Mouse (Mus musculus) G1E (cell line): Measurements from ENCODE around the gene Aftph. TPM values are rescaled to one million over a fixed set of nuclear protein-coding genes. Genes with fewer than 3 reads are reported as not detected.

ENCODE experiments used
- ATAC-seq: 2 replicates; pipeline ENCODE4 v1.8.0; 2016; ENCODE audit warnings: mild to moderate bottlenecking; ENCODE audit not compliant: insufficient number of reproducible peaks, poor library complexity, low FRiP score, severe bottlenecking; ENCODE audit errors: extremely low read depth
- DNase-seq: peaks from one replicate; pipeline ENCODE4 v3.0.0; 2012; ENCODE audit warnings: low spot score
- H3K27me3 ChIP-seq: 2 replicates; pipeline ENCODE4 v1.6.1; 2012; ENCODE audit warnings: mild to moderate bottlenecking, low read length, inconsistent platforms; ENCODE audit not compliant: insufficient read depth
- H3K36me3 ChIP-seq: replicated peaks from 2 replicates; pipeline ENCODE3; 2012; ENCODE audit warnings: mild to moderate bottlenecking, inconsistent platforms
- H3K4me1 ChIP-seq: 2 replicates; pipeline ENCODE4 v1.6.1; 2012; ENCODE audit warnings: low read depth, low read length, inconsistent platforms, mixed read lengths; ENCODE audit not compliant: insufficient read depth
- H3K4me3 ChIP-seq: 2 replicates; pipeline ENCODE4 v1.5.1; 2012; ENCODE audit warnings: low read depth, mild to moderate bottlenecking, inconsistent platforms, low read length, moderate library complexity, mixed read lengths
- H3K9me3 ChIP-seq: replicated peaks from 2 replicates; pipeline ENCODE4 v1.6.1; 2012; ENCODE audit warnings: inconsistent platforms
- CTCF ChIP-seq: IDR thresholded peaks from 2 replicates; pipeline ENCODE4 v1.5.1; 2012; ENCODE audit warnings: low read depth, low read length, inconsistent platforms, mixed read lengths
- GATA1 ChIP-seq: IDR thresholded peaks from 2 replicates; pipeline ENCODE4 v1.6.1; 2012; ENCODE audit warnings: borderline replicate concordance, low read length, inconsistent platforms, mixed read lengths
- GATA2 ChIP-seq: IDR thresholded peaks from 2 replicates; pipeline ENCODE4 v1.6.1; 2012; ENCODE audit warnings: low read depth, low read length, inconsistent platforms, borderline replicate concordance
- POLR2AphosphoS5 ChIP-seq: IDR thresholded peaks from 2 replicates; pipeline ENCODE4 v1.6.1; 2012; ENCODE audit warnings: low read depth, low read length, inconsistent platforms; ENCODE audit not compliant: insufficient replicate concordance
- TAL1 ChIP-seq: conservative IDR thresholded peaks from 2 replicates; pipeline ENCODE4 v1.6.1; 2012; ENCODE audit warnings: low read depth, low read length, inconsistent platforms, mixed read lengths
- polyA plus RNA-seq: library from polyadenylated mRNA; stranded (reverse); fragments of >175 nt; gene quantifications from 2 replicates; pipeline ENCODE4 v1.2.3, GENCODE M21; 2012
- total RNA-seq, 2 experiments: library from RNA; stranded (forward) in 1 of 2; stranded (reverse) in 1 of 2; fragments of 200-1000 nt in 1 of 2; fragments of >200 nt in 1 of 2; fragmentation: Nextera tagmentation in 1 of 2; gene quantifications; 2 replicates each; pipeline ENCODE4 v1.2.3; 2014 to 2017

The Aftph gene
- total and polyA plus RNA-seq, 3 experiments, result 9.0 to 103 (median 56.9) TPM

GRCm38 (mm10) chr11:20750573-20750972 lies 9.2 kb upstream of the Aftph start:
- TF ChIP-seq CTCF (no peak), TAL1 (no peak), POLR2AphosphoS5 (no peak), GATA1 (no peak), GATA2 (no peak)
- no peak overlapping the region for H3K4me3 ChIP-seq
- peaks cover 17% of the 10 kb centered on the region for H3K27me3 ChIP-seq
- H3K4me1 ChIP-seq, result no peaks in the 10 kb centered on the region
- peaks cover 8% of the 10 kb centered on the region for H3K9me3 ChIP-seq
- ATAC-seq (no peak), DNase-seq (no peak)
- no peaks in the 10 kb centered on the region for H3K36me3 ChIP-seq

DNA sequence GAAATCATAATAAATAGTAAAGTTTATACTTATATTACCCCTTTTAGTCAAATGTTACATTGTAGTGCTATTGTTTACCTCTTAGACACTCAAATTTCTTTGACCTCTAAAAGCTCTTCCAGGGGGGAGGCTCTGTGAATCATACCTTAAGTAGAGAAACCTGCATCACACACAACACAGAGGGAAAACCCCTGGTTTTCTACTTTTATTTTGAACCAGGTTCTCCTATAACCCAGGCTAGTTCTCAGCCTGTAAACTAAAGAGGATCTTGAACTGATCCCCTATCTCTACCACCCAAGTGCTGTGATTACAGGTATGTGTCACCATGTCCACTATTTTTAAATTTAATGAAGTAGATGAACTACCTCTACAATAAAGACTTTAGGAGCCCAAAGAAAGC lies 2.0 kb upstream of the Aftph start:
- peaks cover 5% of the 10 kb centered on the region for H3K36me3 ChIP-seq
- no peaks in the 10 kb centered on the region for H3K9me3 ChIP-seq
- ATAC-seq, result no peak
- H3K4me3 ChIP-seq, result no peak overlapping the region
- DNase-seq, result no peak
- peaks cover 19% of the 10 kb centered on the region for H3K27me3 ChIP-seq
- no peak for TF ChIP-seq POLR2AphosphoS5
- TF ChIP-seq GATA2, result no peak
- no peak for TF ChIP-seq GATA1
- TF ChIP-seq CTCF, result no peak
- no peak for TF ChIP-seq TAL1
- H3K4me1 ChIP-seq, result peaks cover 11% of the 10 kb centered on the region

DNA sequence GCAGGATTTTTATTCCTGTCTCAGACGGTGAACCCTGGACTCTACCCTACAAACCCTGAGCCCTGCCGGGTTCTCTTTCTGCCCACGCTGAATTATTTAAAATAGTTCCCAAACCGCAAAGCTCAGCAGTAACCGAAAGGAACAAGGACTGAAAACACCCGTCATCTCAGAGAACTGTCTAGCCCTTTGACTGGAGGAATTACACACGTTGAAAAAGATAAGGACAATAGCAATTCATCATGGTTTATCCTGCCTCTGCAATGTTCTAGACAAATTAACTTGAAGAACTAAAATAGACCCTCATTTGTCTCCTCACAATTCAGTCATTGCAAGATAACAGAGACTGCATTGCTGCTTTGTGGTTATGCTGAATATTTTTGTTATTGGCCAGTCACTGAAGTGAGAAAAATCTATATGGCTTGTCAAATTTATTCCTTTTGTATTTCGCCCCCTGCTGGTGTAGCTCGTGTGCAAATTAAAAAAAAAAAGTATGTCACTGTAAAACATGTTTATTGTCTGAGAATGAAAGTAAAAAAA lies 1.0 kb upstream of the Aftph start:
- H3K4me3 ChIP-seq, result peak overlapping the region; percentile 92
- H3K9me3 ChIP-seq, result no peaks in the 10 kb centered on the region
- peaks cover 10% of the 10 kb centered on the region for H3K36me3 ChIP-seq
- ATAC-seq, result no peak
- peaks cover 18% of the 10 kb centered on the region for H3K27me3 ChIP-seq
- peaks cover 11% of the 10 kb centered on the region for H3K4me1 ChIP-seq
- peak; percentile 20 for DNase-seq
- TF ChIP-seq GATA2 (no peak), POLR2AphosphoS5 (no peak; the same call in 1 of the 2 replicates), TAL1 (no peak), GATA1 (no peak), CTCF (no peak; the same call in 1 of the 2 replicates)

GRCm38 (mm10) chr11:20740481-20741200 lies 748 bp downstream of the Aftph start:
- H3K27me3 ChIP-seq, result peaks cover 9% of the 10 kb centered on the region
- peaks cover 26% of the 10 kb centered on the region for H3K36me3 ChIP-seq
- H3K9me3 ChIP-seq, result no peaks in the 10 kb centered on the region
- TF ChIP-seq TAL1, result no peak
- TF ChIP-seq POLR2AphosphoS5, result no peak
- TF ChIP-seq GATA2, result no peak
- TF ChIP-seq CTCF, result no peak
- no peak for TF ChIP-seq GATA1
- ATAC-seq, result no peak
- peak; percentile 1 for DNase-seq
- peak overlapping the region; percentile 92 for H3K4me3 ChIP-seq
- peaks cover 14% of the 10 kb centered on the region for H3K4me1 ChIP-seq

GRCm38 (mm10) chr11:20734066-20734465 lies 7.3 kb downstream of the Aftph start:
- no peaks in the 10 kb centered on the region for H3K9me3 ChIP-seq
- TF ChIP-seq CTCF (no peak), GATA1 (no peak), TAL1 (no peak), GATA2 (no peak), POLR2AphosphoS5 (no peak)
- DNase-seq (no peak), ATAC-seq (no peak)
- no peak overlapping the region for H3K4me3 ChIP-seq
- H3K27me3 ChIP-seq, result no peaks in the 10 kb centered on the region
- H3K36me3 ChIP-seq, result peaks cover 52% of the 10 kb centered on the region
- H3K4me1 ChIP-seq, result peaks cover 26% of the 10 kb centered on the region

DNA sequence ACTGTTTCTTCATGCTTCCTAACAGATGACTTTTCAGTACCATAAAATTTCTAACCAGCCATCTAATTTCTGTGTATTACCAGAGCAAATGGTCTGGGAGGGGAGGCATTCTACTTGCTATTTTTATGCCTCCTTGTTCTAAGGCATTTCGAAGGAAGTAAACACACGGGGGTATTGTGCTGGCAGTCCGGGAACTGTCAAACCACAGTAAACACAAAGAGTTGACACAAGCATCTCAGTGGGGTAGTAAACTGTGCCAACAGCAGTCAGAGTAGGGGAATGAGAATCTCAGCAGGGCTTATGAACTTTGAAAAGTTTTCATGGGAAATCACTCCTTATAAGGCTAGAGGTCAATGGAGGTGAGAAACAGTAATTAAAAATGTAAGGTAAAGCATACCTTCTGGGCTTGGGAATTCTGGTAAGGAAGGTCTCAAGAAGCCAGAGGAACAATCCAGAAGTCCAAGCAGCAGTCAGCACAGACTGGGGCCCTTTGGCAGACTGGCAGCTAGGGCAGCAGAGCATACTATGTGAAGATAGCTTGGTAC lies 7.8 kb downstream of the Aftph start:
- TF ChIP-seq GATA1, result no peak
- no peak for TF ChIP-seq CTCF
- no peak for TF ChIP-seq GATA2
- TF ChIP-seq TAL1, result no peak
- no peak for TF ChIP-seq POLR2AphosphoS5
- ATAC-seq, result no peak

More for the DNA sequence above, 7.8 kb downstream of the Aftph start:
- Histone ChIP-seq H3K4me1 (peaks cover 23% of the 10 kb centered on the region), H3K9me3 (no peaks in the 10 kb centered on the region), H3K27me3 (no peaks in the 10 kb centered on the region), H3K4me3 (no peak overlapping the region), H3K36me3 (peaks cover 49% of the 10 kb centered on the region)
- DNase-seq, result no peak
